Mouse (Mus musculus) heart, embryonic 13.5 days (tissue): Measurements from ENCODE around the gene Fndc8. TPM values are rescaled to one million over a fixed set of nuclear protein-coding genes. Genes with fewer than 3 reads are reported as not detected.
A peak's percentile ranks its signal among the peaks of the same experiment; 100 is the strongest.

Source experiments
- ATAC-seq: fragments of 200-750 bp; cut with Nextera tagmentation; 2 replicates; pipeline ENCODE4 v1.8.0; 2017; ENCODE audit warnings: moderate TSS enrichment; ENCODE audit not compliant: insufficient number of reproducible peaks, low FRiP score, low TSS enrichment; ENCODE audit errors: extremely low read depth
- H3K27ac ChIP-seq: fragments of 300-500 bp; sonication (generic); replicated peaks from 2 replicates; pipeline ENCODE4 v1.5.1; 2015; ENCODE audit warnings: moderate library complexity, mild to moderate bottlenecking, inconsistent platforms
- H3K27me3 ChIP-seq: fragments of 300-500 bp; sonication (generic); replicated peaks from 2 replicates; pipeline ENCODE4 v1.6.1; 2015; ENCODE audit warnings: mild to moderate bottlenecking, inconsistent platforms
- H3K36me3 ChIP-seq: fragments of 300-500 bp; sonication (generic); 2 replicates; pipeline ENCODE4 v1.6.1; 2015; ENCODE audit warnings: mild to moderate bottlenecking, inconsistent platforms
- H3K4me1 ChIP-seq: fragments of 300-500 bp; sonication (generic); 2 replicates; pipeline ENCODE4 v1.6.1; 2015; ENCODE audit warnings: inconsistent platforms
- H3K4me2 ChIP-seq: fragments of 300-500 bp; sonication (generic); 2 replicates; pipeline ENCODE4 v1.6.1; 2015; ENCODE audit warnings: inconsistent platforms, mild to moderate bottlenecking, moderate library complexity
- H3K4me3 ChIP-seq: fragments of 300-500 bp; sonication (generic); 2 replicates; pipeline ENCODE4 v1.5.1; 2015; ENCODE audit warnings: moderate library complexity, mild to moderate bottlenecking, inconsistent platforms
- H3K9ac ChIP-seq: fragments of 300-500 bp; sonication (generic); 2 replicates; pipeline ENCODE4 v1.6.1; 2015; ENCODE audit warnings: inconsistent platforms, mild to moderate bottlenecking, moderate library complexity
- H3K9me3 ChIP-seq: fragments of 300-500 bp; sonication (generic); 2 replicates; pipeline ENCODE4 v1.6.1; 2016; ENCODE audit warnings: inconsistent platforms
- WGBS: fragments of 180-500 bp; shearing (Covaris S2); methylation state at CpG from one replicate; pipeline ENCODE4 v1.1.7; 2015; ENCODE audit warnings: mixed read lengths; 5-methylcytosine and 5-hydroxymethylcytosine counted together
- polyA plus RNA-seq: library from polyadenylated mRNA; unstranded; fragments of >200 nt; fragmentation: Nextera tagmentation; extraction: Ambion mirVana; gene quantifications from 2 replicates; pipeline ENCODE4 v1.2.1, GENCODE M21; 2015

Fndc8 gene
- polyA plus RNA-seq, 1 experiment from 2014 or later = 0.07 TPM

- 0 out of 2 replicates have a peak, but pooled peaks cover 3% of the 10 kb centered on the region for H3K36me3 ChIP-seq
- under 1% methylated on average over 23 of the region's 26 CpGs for WGBS
- H3K27me3 ChIP-seq = peaks cover 19% of the 10 kb centered on the region
- peak within 1 kb of the TSS; percentile 88 for H3K4me2 ChIP-seq
- H3K9ac ChIP-seq = peak within 1 kb of the TSS; percentile 84
- peak within 1 kb of the TSS; percentile 58 for H3K27ac ChIP-seq
- peak; percentile 89 for ATAC-seq
- H3K4me1 ChIP-seq = peaks cover 16% of the 10 kb centered on the region
- no peaks in the 10 kb centered on the region for H3K9me3 ChIP-seq
- H3K4me3 ChIP-seq = peak within 1 kb of the TSS; percentile 60
Observed at GRCm38 (mm10) chr11:82890342-82890762, 1.6 kb upstream of the Fndc8 start, which contains the start of gene Rad51d. TSS of gene Rad51d (minus strand) at chr11:82890614.

- no peaks in the 10 kb centered on the region for H3K4me1 ChIP-seq
- ATAC-seq = no peak
- peaks cover 41% of the 10 kb centered on the region for H3K36me3 ChIP-seq
- H3K9ac ChIP-seq = no peak overlapping the region
- peaks cover 4% of the 10 kb centered on the region; the same call in 1 of the 2 replicates for H3K27me3 ChIP-seq
- H3K4me2 ChIP-seq = no peak overlapping the region
- no peaks in the 10 kb centered on the region for H3K9me3 ChIP-seq
- 74% methylated on average over 10 of the region's 10 CpGs for WGBS
- H3K27ac ChIP-seq = no peak overlapping the region
- no peak overlapping the region for H3K4me3 ChIP-seq
Observed at GRCm38 (mm10) chr11:82897478-82897877, 5.6 kb downstream of the Fndc8 start.

GRCm38 (mm10) chr11:82899720-82900119 is 7.8 kb downstream of the Fndc8 start:
- no peak overlapping the region for H3K9ac ChIP-seq
- no peak overlapping the region for H3K4me2 ChIP-seq
- WGBS = 86% methylated on average over 5 of the region's 5 CpGs
- no peak for ATAC-seq
- H3K27me3 ChIP-seq = no peaks in the 10 kb centered on the region
- no peak overlapping the region for H3K27ac ChIP-seq
- H3K4me1 ChIP-seq = no peaks in the 10 kb centered on the region
- H3K9me3 ChIP-seq = no peaks in the 10 kb centered on the region
- H3K4me3 ChIP-seq = no peak overlapping the region
- peaks cover 64% of the 10 kb centered on the region for H3K36me3 ChIP-seq

- Histone ChIP-seq H3K9me3 (no peaks in the 10 kb centered on the region), H3K4me1 (0 out of 2 replicates have a peak, but pooled peaks cover 5% of the 10 kb centered on the region), H3K27ac (no peak overlapping the region), H3K9ac (no peak overlapping the region), H3K4me2 (no peak overlapping the region), H3K27me3 (no peaks in the 10 kb centered on the region), H3K4me3 (no peak overlapping the region), H3K36me3 (peaks cover 84% of the 10 kb centered on the region)
- WGBS = 90% methylated on average over 20 of the region's 20 CpGs
- no peak for ATAC-seq
Observed at GRCm38 (mm10) chr11:82901606-82902310, 9.8 kb downstream of the Fndc8 start.

- Histone ChIP-seq H3K4me1 (peaks cover 30% of the 10 kb centered on the region), H3K27ac (no peak overlapping the region), H3K36me3 (peaks cover 72% of the 10 kb centered on the region), H3K9ac (no peak overlapping the region), H3K4me2 (no peak overlapping the region), H3K4me3 (no peak overlapping the region), H3K9me3 (no peaks in the 10 kb centered on the region), H3K27me3 (no peaks in the 10 kb centered on the region)
- ATAC-seq = no peak
- 56% methylated on average over 8 of the region's 8 CpGs for WGBS
Observed at GRCm38 (mm10) chr11:82904952-82905351, 13.0 kb downstream of the Fndc8 start.

GRCm38 (mm10) chr11:82905816-82906215 is 13.9 kb downstream of the Fndc8 start:
- no peaks in the 10 kb centered on the region for H3K9me3 ChIP-seq
- 88% methylated on average over 5 of the region's 5 CpGs for WGBS
- H3K4me1 ChIP-seq = peaks cover 37% of the 10 kb centered on the region
- H3K9ac ChIP-seq = no peak overlapping the region
- H3K27ac ChIP-seq = no peak overlapping the region
- peaks cover 63% of the 10 kb centered on the region for H3K36me3 ChIP-seq
- no peak overlapping the region for H3K4me3 ChIP-seq
- no peak overlapping the region for H3K4me2 ChIP-seq
- ATAC-seq = no peak
- H3K27me3 ChIP-seq = no peaks in the 10 kb centered on the region

GRCm38 (mm10) chr11:82907651-82908607 is 16.0 kb downstream of the Fndc8 start, which contains the start of gene Nle1:
TSS of gene Nle1 (minus strand) at chr11:82908411.
- H3K36me3 ChIP-seq = peaks cover 42% of the 10 kb centered on the region
- no peaks in the 10 kb centered on the region for H3K27me3 ChIP-seq
- peak within 1 kb of the TSS; percentile 87 for H3K4me2 ChIP-seq
- WGBS = 1% methylated on average over 73 of the region's 73 CpGs
- no peak within 1 kb of the TSS for H3K27ac ChIP-seq
- H3K9me3 ChIP-seq = no peaks in the 10 kb centered on the region
- ATAC-seq = no peak
- peaks cover 49% of the 10 kb centered on the region for H3K4me1 ChIP-seq
- H3K9ac ChIP-seq = peak within 1 kb of the TSS; percentile 87
- H3K4me3 ChIP-seq = peak within 1 kb of the TSS; percentile 82

GRCm38 (mm10) chr11:82908608-82908989 is 16.7 kb downstream of the Fndc8 start:
- WGBS = 39% methylated on average over 9 of the region's 10 CpGs
- H3K4me1 ChIP-seq = peaks cover 56% of the 10 kb centered on the region
- H3K9me3 ChIP-seq = no peaks in the 10 kb centered on the region
- peak overlapping the region; percentile 87 for H3K9ac ChIP-seq
- no peak overlapping the region for H3K27ac ChIP-seq
- no peaks in the 10 kb centered on the region; the same call in 1 of the 2 replicates for H3K27me3 ChIP-seq
- H3K36me3 ChIP-seq = peaks cover 35% of the 10 kb centered on the region
- ATAC-seq = no peak
- peak overlapping the region; percentile 82 for H3K4me3 ChIP-seq
- peak overlapping the region; percentile 87 for H3K4me2 ChIP-seq

- Histone ChIP-seq H3K9ac (peak within 1 kb of the TSS; percentile 89), H3K4me2 (peak within 1 kb of the TSS; percentile 72), H3K4me3 (peak within 1 kb of the TSS; percentile 62), H3K9me3 (no peaks in the 10 kb centered on the region), H3K36me3 (peaks cover 21% of the 10 kb centered on the region), H3K27ac (peak within 1 kb of the TSS; percentile 98), H3K27me3 (no peaks in the 10 kb centered on the region; the same call in 1 of the 2 replicates), H3K4me1 (peaks cover 69% of the 10 kb centered on the region)
- ATAC-seq = no peak
- 62% methylated on average over 4 of the region's 4 CpGs for WGBS
Observed at GRCm38 (mm10) chr11:82910250-82910649, 18.3 kb downstream of the Fndc8 start, which contains the start of gene Unc45b. TSS of gene Unc45b (plus strand) at chr11:82910550.

- Histone ChIP-seq H3K27me3 (no peaks in the 10 kb centered on the region; the same call in 1 of the 2 replicates), H3K4me3 (peak overlapping the region; percentile 62), H3K9ac (peak overlapping the region; percentile 89), H3K4me2 (peak overlapping the region; percentile 72), H3K36me3 (peaks cover 20% of the 10 kb centered on the region), H3K27ac (peak overlapping the region; percentile 98), H3K9me3 (no peaks in the 10 kb centered on the region), H3K4me1 (peaks cover 67% of the 10 kb centered on the region)
- ATAC-seq = peak; percentile 66
- 17% methylated on average over 11 of the region's 11 CpGs for WGBS
Observed at GRCm38 (mm10) chr11:82910679-82911389, 18.9 kb downstream of the Fndc8 start.
